Mouse (Mus musculus): ENCODE data around the gene Grid2.

- TF ChIP-seq POLR2A (IDR thresholded peaks at IDR 0.05; ENCODE audit: low read depth, low read length), result no peak
- TF ChIP-seq CTCF (IDR thresholded peaks at IDR 0.05; ENCODE audit: extremely low read depth, insufficient read length, insufficient replicate concordance, low read depth, low read length), result no peak
Observed at GRCm38 (mm10) chr6:63381061-63381611, 125.5 kb downstream of the Grid2 start.
